Mouse (Mus musculus): Measurements from ENCODE around the gene Ces2a. TPM values are rescaled to one million over a fixed set of nuclear protein-coding genes. Genes with fewer than 3 reads are reported as not detected.

Ces2a gene
- polyA plus RNA-seq (2014; fragmentation: Illumina TruSeq; extraction: RNeasy Lipid Tissue Mini Kit (QIAGEN cat#74804); ENCODE audit: insufficient read depth, low read depth, low replicate concordance) = not detected

GRCm38 (mm10) chr8:104733753-104734152, at the start of gene Ces2a:
Gene Ces2a (plus strand): TSS chr8:104734003.

Other genes starting within 250 kb of the Ces2a start
- 0.15 TPM for gene Terb1, start 224.1 kb upstream of the Ces2a start, polyA plus RNA-seq (2014; fragmentation: Illumina TruSeq; extraction: RNeasy Lipid Tissue Mini Kit (QIAGEN cat#74804); ENCODE audit: insufficient read depth, low read depth, low replicate concordance)
- gene Nae1, start 199.4 kb upstream of the Ces2a start, polyA plus RNA-seq (2014; fragmentation: Illumina TruSeq; extraction: RNeasy Lipid Tissue Mini Kit (QIAGEN cat#74804); ENCODE audit: insufficient read depth, low read depth, low replicate concordance) = 34.0 TPM
- 0.70 TPM for gene Car7, start 199.3 kb upstream of the Ces2a start, polyA plus RNA-seq (2014; fragmentation: Illumina TruSeq; extraction: RNeasy Lipid Tissue Mini Kit (QIAGEN cat#74804); ENCODE audit: insufficient read depth, low read depth, low replicate concordance)
- 2.4 TPM for gene Pdp2, start 142.6 kb upstream of the Ces2a start, polyA plus RNA-seq (2014; fragmentation: Illumina TruSeq; extraction: RNeasy Lipid Tissue Mini Kit (QIAGEN cat#74804); ENCODE audit: insufficient read depth, low read depth, low replicate concordance)
- gene Cdh16, start 109.6 kb upstream of the Ces2a start, polyA plus RNA-seq (2014; fragmentation: Illumina TruSeq; extraction: RNeasy Lipid Tissue Mini Kit (QIAGEN cat#74804); ENCODE audit: insufficient read depth, low read depth, low replicate concordance) = 3.8 TPM
- 9.6 TPM for gene Rrad, start 102.7 kb upstream of the Ces2a start, polyA plus RNA-seq (2014; fragmentation: Illumina TruSeq; extraction: RNeasy Lipid Tissue Mini Kit (QIAGEN cat#74804); ENCODE audit: insufficient read depth, low read depth, low replicate concordance)
- 41.7 TPM for gene Ciao2b, start 92.0 kb upstream of the Ces2a start, polyA plus RNA-seq (2014; fragmentation: Illumina TruSeq; extraction: RNeasy Lipid Tissue Mini Kit (QIAGEN cat#74804); ENCODE audit: insufficient read depth, low read depth, low replicate concordance)
- gene Ces2b, start 97.6 kb downstream of the Ces2a start, polyA plus RNA-seq (2014; fragmentation: Illumina TruSeq; extraction: RNeasy Lipid Tissue Mini Kit (QIAGEN cat#74804); ENCODE audit: insufficient read depth, low read depth, low replicate concordance) = 1.3 TPM
- gene Ces2c, start 113.1 kb downstream of the Ces2a start, polyA plus RNA-seq (2014; fragmentation: Illumina TruSeq; extraction: RNeasy Lipid Tissue Mini Kit (QIAGEN cat#74804); ENCODE audit: insufficient read depth, low read depth, low replicate concordance) = 0.38 TPM
- 1.8 TPM for gene Ces2e, start 192.3 kb downstream of the Ces2a start, polyA plus RNA-seq (2014; fragmentation: Illumina TruSeq; extraction: RNeasy Lipid Tissue Mini Kit (QIAGEN cat#74804); ENCODE audit: insufficient read depth, low read depth, low replicate concordance)
- gene Ces2f, start 213.4 kb downstream of the Ces2a start, polyA plus RNA-seq (2014; fragmentation: Illumina TruSeq; extraction: RNeasy Lipid Tissue Mini Kit (QIAGEN cat#74804); ENCODE audit: insufficient read depth, low read depth, low replicate concordance) = not detected
- 10.4 TPM for gene Ces2g, start 227.7 kb downstream of the Ces2a start, polyA plus RNA-seq (2014; fragmentation: Illumina TruSeq; extraction: RNeasy Lipid Tissue Mini Kit (QIAGEN cat#74804); ENCODE audit: insufficient read depth, low read depth, low replicate concordance)